In the genomic region with DNA sequence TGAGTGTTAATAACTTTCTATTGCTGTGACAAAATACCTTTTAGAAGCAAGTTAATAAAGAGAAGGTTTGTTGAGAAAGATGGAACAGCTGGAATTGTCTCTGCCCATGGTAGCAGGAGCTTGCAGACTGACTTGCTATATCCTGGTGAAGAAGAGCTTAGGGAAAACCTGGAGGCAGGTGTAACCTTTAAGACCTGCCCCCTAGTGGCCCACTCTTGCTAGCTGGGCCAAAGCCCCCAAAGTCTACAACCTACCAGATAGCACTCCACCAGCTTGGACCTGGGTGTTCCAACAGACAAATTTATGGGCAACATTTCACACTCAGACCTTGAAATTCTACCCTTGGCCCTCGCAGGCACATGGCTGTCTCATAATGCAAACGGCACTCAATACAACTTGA, we compare ENCODE assay signal across 12 mouse cellular contexts.
DNase-seq lines count a peak whose midpoint lies in the region; ATAC-seq and TF ChIP-seq lines count a peak whose summit lies in the region.
"Had no signal": no experiment of that assay in that cellular context is flagged by ENCODE, and none has a peak within 500 bp of the region (broad histone marks: within the 10 kb centered on the region; RNA-seq: fewer than 3 reads in every experiment).

No protein-coding gene starts in this region.

- no peak overlapping the region for H3K4me3 ChIP-seq in kidney, embryonic 16.5 days (ENCODE audit: low read length)
- H3K4me3 ChIP-seq in thymus, adult 2 months (ENCODE audit: control insufficient read depth, insufficient read depth, low read length) = no peak overlapping the region
- no peak overlapping the region for H3K4me3 ChIP-seq in small intestine, adult 2 months (ENCODE audit: low read depth, low read length)
- H3K4me3 ChIP-seq: forebrain, embryonic 15.5 days; limb, embryonic 13.5 days; megakaryocyte, embryonic 14.5 days had no signal

- no peaks in the 10 kb centered on the region for H3K9me3 ChIP-seq in kidney, embryonic 16.5 days (ENCODE audit: low read length)
- H3K9me3 ChIP-seq: forebrain, embryonic 15.5 days; limb, embryonic 13.5 days; megakaryocyte, embryonic 14.5 days had no signal

- no peak overlapping the region for H3K4me2 ChIP-seq in kidney, embryonic 16.5 days (replicated peaks; ENCODE audit: low read depth, low read length)
- H3K4me2 ChIP-seq: forebrain, embryonic 15.5 days; limb, embryonic 13.5 days had no signal

- H3K27me3 ChIP-seq in kidney, embryonic 16.5 days (ENCODE audit: insufficient read depth, low read length) = no peaks in the 10 kb centered on the region
- no peaks in the 10 kb centered on the region for H3K27me3 ChIP-seq in thymus, adult 2 months (ENCODE audit: control insufficient read depth, insufficient read depth, low read length)
- no peaks in the 10 kb centered on the region for H3K27me3 ChIP-seq in small intestine, adult 2 months (ENCODE audit: control insufficient read depth, insufficient read depth, low read length)
- H3K27me3 ChIP-seq: forebrain, embryonic 15.5 days; limb, embryonic 13.5 days; megakaryocyte, embryonic 14.5 days had no signal

- no peak overlapping the region for H3K27ac ChIP-seq in kidney, embryonic 16.5 days (ENCODE audit: low read length)
- H3K27ac ChIP-seq in thymus, adult 2 months (ENCODE audit: control insufficient read depth, insufficient read depth, low read length) = no peak overlapping the region
- no peak overlapping the region for H3K27ac ChIP-seq in small intestine, adult 2 months (ENCODE audit: insufficient read depth, low read depth, low read length)
- H3K27ac ChIP-seq: forebrain, embryonic 15.5 days; limb, embryonic 13.5 days had no signal

- H3K4me1 ChIP-seq in kidney, embryonic 16.5 days (ENCODE audit: insufficient read depth, low read length) = no peaks in the 10 kb centered on the region
- no peaks in the 10 kb centered on the region for H3K4me1 ChIP-seq in thymus, adult 2 months (replicated peaks; ENCODE audit: control insufficient read depth, insufficient read depth, low read length)
- no peaks in the 10 kb centered on the region for H3K4me1 ChIP-seq in small intestine, adult 2 months (ENCODE audit: control insufficient read depth, insufficient read depth, insufficient read length, low read length)
- H3K4me1 ChIP-seq: forebrain, embryonic 15.5 days; limb, embryonic 13.5 days; megakaryocyte, embryonic 14.5 days had no signal

- DNase-seq in cerebellum, postnatal 14 days = peak; percentile 2 to 4
- no peak for DNase-seq in cerebellum, adult 8-10 months
- DNase-seq in kidney, adult 9 months = peak; percentile 13
- DNase-seq in thymus, adult 2 months = peak; percentile 3
- DNase-seq in thymus, postnatal 0 days (ENCODE audit: low spot score) = no peak
- no peak for DNase-seq in adrenal gland, postnatal 25 days
- DNase-seq: adrenal gland, adult 2 months had no signal

- ATAC-seq in kidney, embryonic 16.5 days (ENCODE audit: low FRiP score, low TSS enrichment) = no peak
- ATAC-seq: forebrain, embryonic 15.5 days had no signal

- H3K9ac ChIP-seq in kidney, embryonic 16.5 days (replicated peaks; ENCODE audit: low read length) = no peak overlapping the region
- H3K9ac ChIP-seq: forebrain, embryonic 15.5 days; limb, embryonic 13.5 days had no signal

- TF ChIP-seq CTCF in thymus, adult 2 months (IDR thresholded peaks at IDR 0.05; ENCODE audit: borderline replicate concordance, control insufficient read depth, extremely low read depth, insufficient read depth, low read length, poor library complexity) = no peak
- TF ChIP-seq CTCF in small intestine, adult 2 months (IDR thresholded peaks at IDR 0.05; ENCODE audit: extremely low read depth, insufficient read length, insufficient replicate concordance, low read depth, low read length) = peak; percentile 34; the same call in 1 of the 2 replicates

- 62% methylated on average over 2 of the region's 2 CpGs for WGBS in kidney, embryonic 16.5 days
- 80% methylated on average over 2 of the region's 2 CpGs for WGBS in thymus, adult 2 months
- WGBS in small intestine, adult 2 months = 89% methylated on average over 2 of the region's 2 CpGs

- no peak for TF ChIP-seq POLR2A in thymus, adult 2 months (IDR thresholded peaks at IDR 0.05; ENCODE audit: control insufficient read depth, extremely low read depth, insufficient read depth, low read length, poor library complexity)
- no peak for TF ChIP-seq POLR2A in small intestine, adult 2 months (IDR thresholded peaks at IDR 0.05; ENCODE audit: low read depth, low read length)

- no peaks in the 10 kb centered on the region for H3K36me3 ChIP-seq in kidney, embryonic 16.5 days (ENCODE audit: insufficient read depth, low read length)
- no peaks in the 10 kb centered on the region for H3K36me3 ChIP-seq in thymus, adult 2 months (ENCODE audit: control insufficient read depth, insufficient read depth, low read length)
- H3K36me3 ChIP-seq in small intestine, adult 2 months (ENCODE audit: control insufficient read depth, insufficient read depth, low read length) = no peaks in the 10 kb centered on the region
- H3K36me3 ChIP-seq: forebrain, embryonic 15.5 days; limb, embryonic 13.5 days had no signal

Comparison
In these comparisons a context has a peak if more than half of its experiments do, and no peak if none do; other contexts are left out.
1. DNase-seq: peak in cerebellum, postnatal 14 days (2 of 2), kidney, adult 9 months (single experiment) and thymus, adult 2 months (single experiment); none in cerebellum, adult 8-10 months (single experiment), thymus, postnatal 0 days (single experiment) and adrenal gland, postnatal 25 days (single experiment).